In the genomic region with DNA sequence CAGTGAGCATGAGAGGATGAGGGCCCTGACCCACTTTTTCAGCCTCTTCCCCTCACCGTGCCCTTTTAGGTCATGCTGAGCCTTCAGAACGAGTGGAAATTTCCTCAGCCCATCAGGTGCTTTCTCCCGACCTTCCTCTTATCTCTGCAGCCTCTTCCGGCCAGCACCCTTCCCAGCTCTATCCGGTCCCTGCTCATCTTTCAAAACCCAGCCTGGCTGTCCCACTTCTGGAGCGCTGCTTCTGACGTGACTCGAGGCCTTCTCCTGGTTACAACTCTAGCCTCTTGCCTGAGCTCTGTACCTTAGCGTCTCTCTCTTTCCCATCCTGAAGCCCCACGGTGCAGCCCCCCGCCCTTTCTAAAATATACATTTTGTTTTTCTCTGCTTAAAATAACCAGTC, we compare ENCODE assay signal across 14 mouse cellular contexts. TPM values are rescaled to one million over a fixed set of nuclear protein-coding genes. Genes with fewer than 3 reads are reported as not detected.
"Had no signal": no experiment of that assay in that cellular context is flagged by ENCODE, and none has a peak within 500 bp of the region (broad histone marks: within the 10 kb centered on the region; RNA-seq: fewer than 3 reads in every experiment).

No protein-coding gene starts in this region.

- H3K4me1 ChIP-seq: liver, embryonic 12.5 days; liver, embryonic 15.5 days; lung, embryonic 15.5 days had no signal

- H3K27ac ChIP-seq: kidney, postnatal 0 days; left cerebral cortex, adult 2 months; liver, embryonic 12.5 days; liver, embryonic 15.5 days; lung, embryonic 15.5 days had no signal

- H3K27me3 ChIP-seq: lung, embryonic 15.5 days had no signal

- DNase-seq: kidney, postnatal 36 days; layer of hippocampus, postnatal 36 days; lung, adult 18-20 months; lung, postnatal 14 days; lung, postnatal 4 days; midbrain, embryonic 14.5 days; thymus, adult 18-20 months; thymus, postnatal 36 days had no signal

- H3K4me3 ChIP-seq: left cerebral cortex, adult 2 months; liver, embryonic 12.5 days; liver, embryonic 15.5 days; lung, embryonic 15.5 days had no signal

- H3K36me3 ChIP-seq: liver, embryonic 12.5 days; liver, embryonic 15.5 days; lung, embryonic 15.5 days had no signal

RNA-seq across cellular contexts. Expression of a gene that starts 56.9 kb away (rescaled TPM):
- total RNA-seq: megakaryocyte-erythroid progenitor cell, adult 5-6 weeks had no signal
